In the genomic region with DNA sequence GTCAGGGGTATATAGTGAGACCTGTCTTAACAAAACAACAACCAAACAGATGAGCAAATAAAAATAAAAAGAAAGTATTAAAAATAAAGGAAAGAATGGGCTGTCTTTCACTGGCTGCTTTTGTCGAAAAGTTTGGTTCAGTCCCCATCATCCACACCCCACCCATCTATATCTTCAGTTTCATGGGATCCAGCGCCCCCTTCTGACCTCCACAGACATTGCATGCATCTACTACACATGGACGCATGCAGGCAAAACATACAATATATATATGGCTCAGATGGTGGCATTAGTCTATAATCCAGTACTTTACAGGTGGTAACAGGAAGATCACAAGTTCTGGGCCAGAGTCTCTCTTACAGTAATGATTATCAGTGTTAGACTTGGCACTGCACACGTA, we compare ENCODE assay signal across 9 mouse cellular contexts. TPM values are rescaled to one million over a fixed set of nuclear protein-coding genes. Genes with fewer than 3 reads are reported as not detected.
DNase-seq lines count a peak whose midpoint lies in the region; ATAC-seq and TF ChIP-seq lines count a peak whose summit lies in the region.
"Had no signal": no experiment of that assay in that cellular context is flagged by ENCODE, and none has a peak within 500 bp of the region (broad histone marks: within the 10 kb centered on the region; RNA-seq: fewer than 3 reads in every experiment).

No protein-coding gene starts in this region.

- no peak overlapping the region for H3K4me3 ChIP-seq in midbrain, embryonic 14.5 days (replicated peaks; ENCODE audit: low read depth, low read length)
- H3K4me3 ChIP-seq in midbrain, embryonic 10.5 days = no peak overlapping the region
- H3K4me3 ChIP-seq in liver, embryonic 14.5 days (ENCODE audit: insufficient read depth in 1 of 2, low read depth in 2 of 2, low read length in 2 of 2) = no peak overlapping the region
- H3K4me3 ChIP-seq: liver, embryonic 15.5 days had no signal

- no peak for TF ChIP-seq EP300 in liver, embryonic 14.5 days (IDR thresholded peaks at IDR 0.05; ENCODE audit: low read depth)

- no peaks in the 10 kb centered on the region for H3K4me1 ChIP-seq in midbrain, embryonic 14.5 days (ENCODE audit: control insufficient read depth, insufficient read depth, low read length)
- H3K4me1 ChIP-seq in midbrain, embryonic 10.5 days = no peaks in the 10 kb centered on the region
- H3K4me1 ChIP-seq in liver, embryonic 14.5 days (replicated peaks; ENCODE audit: control insufficient read depth in 2 of 2, insufficient read depth in 2 of 2, low read length in 1 of 2) = no peaks in the 10 kb centered on the region
- H3K4me1 ChIP-seq: liver, embryonic 15.5 days had no signal

- peak; percentile 22 for DNase-seq in cerebellum, adult 11-12 months
- no peak for DNase-seq in cerebellum, adult 9-11 months
- DNase-seq in midbrain, embryonic 14.5 days = peak; percentile 22
- no peak for DNase-seq in midbrain, embryonic 10.5 days (ENCODE audit: low spot score)
- DNase-seq in liver, embryonic 14.5 days (ENCODE audit: low read depth in 3 of 3, low spot score in 3 of 3) = no peak
- peak; percentile 68 to 85 for DNase-seq in spleen, postnatal 4 days (ENCODE audit: low spot score in 2 of 2)
- DNase-seq in urinary bladder, adult 18-20 months (ENCODE audit: low spot score in 2 of 2) = no peak
- DNase-seq in right cerebral cortex, postnatal 14 days = no peak

- peak; percentile 79 for TF ChIP-seq CTCF in liver, embryonic 14.5 days (IDR thresholded peaks at IDR 0.05; ENCODE audit: low read depth)

- no peaks in the 10 kb centered on the region for H3K9me3 ChIP-seq in midbrain, embryonic 14.5 days (ENCODE audit: control insufficient read depth, low read length)
- no peaks in the 10 kb centered on the region for H3K9me3 ChIP-seq in midbrain, embryonic 10.5 days (replicated peaks)
- H3K9me3 ChIP-seq in liver, embryonic 14.5 days (ENCODE audit: control insufficient read depth, low read length) = no peaks in the 10 kb centered on the region
- H3K9me3 ChIP-seq: liver, embryonic 15.5 days had no signal

- H3K9ac ChIP-seq in midbrain, embryonic 14.5 days (replicated peaks; ENCODE audit: low read length) = no peak overlapping the region
- H3K9ac ChIP-seq in liver, embryonic 14.5 days (replicated peaks) = no peak overlapping the region
- H3K9ac ChIP-seq: liver, embryonic 15.5 days had no signal

- no peaks in the 10 kb centered on the region for H3K27me3 ChIP-seq in midbrain, embryonic 14.5 days (ENCODE audit: control insufficient read depth, insufficient read depth, low read length)
- peaks cover 13% of the 10 kb centered on the region for H3K27me3 ChIP-seq in midbrain, embryonic 10.5 days (ENCODE audit: low read depth, poor library complexity, severe bottlenecking)
- no peaks in the 10 kb centered on the region; the same call in 1 of the 2 replicates for H3K27me3 ChIP-seq in liver, embryonic 14.5 days (ENCODE audit: control insufficient read depth, insufficient read depth, low read length)

- H3K4me2 ChIP-seq in midbrain, embryonic 14.5 days (ENCODE audit: low read length) = no peak overlapping the region
- H3K4me2 ChIP-seq in liver, embryonic 14.5 days (ENCODE audit: low read depth) = no peak overlapping the region
- H3K4me2 ChIP-seq: liver, embryonic 15.5 days had no signal

- no peak overlapping the region for H3K27ac ChIP-seq in midbrain, embryonic 14.5 days (replicated peaks; ENCODE audit: low read depth, low read length)
- H3K27ac ChIP-seq in midbrain, embryonic 10.5 days (replicated peaks) = no peak overlapping the region
- H3K27ac ChIP-seq in liver, embryonic 14.5 days = no peak overlapping the region
- H3K27ac ChIP-seq: liver, embryonic 15.5 days had no signal

- WGBS in midbrain, embryonic 14.5 days = 53% methylated on average over 4 of the region's 4 CpGs
- WGBS in midbrain, embryonic 10.5 days = 55% methylated on average over 4 of the region's 4 CpGs
- 36% methylated on average over 4 of the region's 4 CpGs for WGBS in liver, embryonic 14.5 days (ENCODE audit: insufficient replicate concordance)

- ATAC-seq in midbrain, embryonic 14.5 days (ENCODE audit: low FRiP score, low TSS enrichment) = no peak
- ATAC-seq in liver, embryonic 14.5 days (ENCODE audit: insufficient read depth) = no peak

- no peaks in the 10 kb centered on the region for H3K36me3 ChIP-seq in midbrain, embryonic 14.5 days (ENCODE audit: control insufficient read depth, insufficient read depth, low read length)
- H3K36me3 ChIP-seq in midbrain, embryonic 10.5 days = no peaks in the 10 kb centered on the region
- H3K36me3 ChIP-seq in liver, embryonic 14.5 days (replicated peaks; ENCODE audit: control insufficient read depth, insufficient read depth, low read depth) = no peaks in the 10 kb centered on the region
- H3K36me3 ChIP-seq: liver, embryonic 15.5 days had no signal

RNA-seq across cellular contexts. Expression of a gene that starts 6.4 kb away (rescaled TPM):
- 39.0 and 44.4 TPM in 2 replicates for polyA plus RNA-seq in midbrain, embryonic 14.5 days (2014; fragmentation: Nextera tagmentation; extraction: Ambion mirVana)
- polyA plus RNA-seq in midbrain, embryonic 10.5 days (2016; fragmentation: Nextera tagmentation; extraction: Ambion mirVana) = 7.6 and 10.8 TPM in 2 replicates
- polyA plus RNA-seq in liver, embryonic 14.5 days (2012; rRNA removed) = 0.69 and 1.6 TPM in 2 replicates
- polyA plus RNA-seq in liver, embryonic 14.5 days (2014; fragmentation: Nextera tagmentation; extraction: Ambion mirVana) = 0.11 and 0.29 TPM in 2 replicates

RNA-seq across cellular contexts. Expression of a gene that starts 11.7 kb away (rescaled TPM):
- polyA plus RNA-seq in midbrain, embryonic 14.5 days (2014; fragmentation: Nextera tagmentation; extraction: Ambion mirVana) = 0.92 and 3.4 TPM in 2 replicates
- 1.8 and 3.0 TPM in 2 replicates for polyA plus RNA-seq in midbrain, embryonic 10.5 days (2016; fragmentation: Nextera tagmentation; extraction: Ambion mirVana)
- 4.8 and 4.9 TPM in 2 replicates for polyA plus RNA-seq in liver, embryonic 14.5 days (2012; rRNA removed)
- polyA plus RNA-seq in liver, embryonic 14.5 days (2014; fragmentation: Nextera tagmentation; extraction: Ambion mirVana) = 5.7 and 6.1 TPM in 2 replicates

RNA-seq across cellular contexts. Expression of a gene that starts 20.0 kb away (rescaled TPM):
- polyA plus RNA-seq in midbrain, embryonic 14.5 days (2014; fragmentation: Nextera tagmentation; extraction: Ambion mirVana) = 31.7 and 34.7 TPM in 2 replicates
- 13.5 and 17.0 TPM in 2 replicates for polyA plus RNA-seq in midbrain, embryonic 10.5 days (2016; fragmentation: Nextera tagmentation; extraction: Ambion mirVana)
- 2.9 and 3.9 TPM in 2 replicates for polyA plus RNA-seq in liver, embryonic 14.5 days (2012; rRNA removed)
- 4.8 and 5.2 TPM in 2 replicates for polyA plus RNA-seq in liver, embryonic 14.5 days (2014; fragmentation: Nextera tagmentation; extraction: Ambion mirVana)

RNA-seq across cellular contexts. Expression of a gene that starts 20.1 kb away (rescaled TPM):
- 86.6 and 102 TPM in 2 replicates for polyA plus RNA-seq in midbrain, embryonic 14.5 days (2014; fragmentation: Nextera tagmentation; extraction: Ambion mirVana)
- 79.5 and 88.6 TPM in 2 replicates for polyA plus RNA-seq in midbrain, embryonic 10.5 days (2016; fragmentation: Nextera tagmentation; extraction: Ambion mirVana)
- 22.4 and 33.1 TPM in 2 replicates for polyA plus RNA-seq in liver, embryonic 14.5 days (2012; rRNA removed)
- 23.1 and 24.8 TPM in 2 replicates for polyA plus RNA-seq in liver, embryonic 14.5 days (2014; fragmentation: Nextera tagmentation; extraction: Ambion mirVana)

RNA-seq across cellular contexts. Expression of a gene that starts 29.6 kb away (rescaled TPM):
- polyA plus RNA-seq in midbrain, embryonic 14.5 days (2014; fragmentation: Nextera tagmentation; extraction: Ambion mirVana) = 0.47 and 0.49 TPM in 2 replicates
- 0.27 and 0.88 TPM in 2 replicates for polyA plus RNA-seq in midbrain, embryonic 10.5 days (2016; fragmentation: Nextera tagmentation; extraction: Ambion mirVana)
- 0.11 and 0.32 TPM in 2 replicates for polyA plus RNA-seq in liver, embryonic 14.5 days (2012; rRNA removed)
- polyA plus RNA-seq in liver, embryonic 14.5 days (2014; fragmentation: Nextera tagmentation; extraction: Ambion mirVana) = 0.15 and 0.23 TPM in 2 replicates

Comparison
In these comparisons a context has a peak if more than half of its experiments do, and no peak if none do; other contexts are left out.
1. DNase-seq: peak in cerebellum, adult 11-12 months (single experiment), midbrain, embryonic 14.5 days (single experiment) and spleen, postnatal 4 days (2 of 2); none in cerebellum, adult 9-11 months (single experiment), midbrain, embryonic 10.5 days (single experiment), liver, embryonic 14.5 days (0 of 3), urinary bladder, adult 18-20 months (0 of 2) and right cerebral cortex, postnatal 14 days (single experiment).